22 mouse cellular contexts compared by ENCODE assay signal in genomic region chr14:75102956-75103355, GRCm38 (mm10). TPM values are rescaled to one million over a fixed set of nuclear protein-coding genes. Genes with fewer than 3 reads are reported as not detected.
"Had no signal": no experiment of that assay in that cellular context is flagged by ENCODE, and none has a peak within 500 bp of the region (broad histone marks: within the 10 kb centered on the region; RNA-seq: fewer than 3 reads in every experiment).

No protein-coding gene starts in this region.

- ATAC-seq: intestine, postnatal 0 days; midbrain, embryonic 16.5 days had no signal

- DNase-seq: kidney, adult 2 months; kidney, postnatal 25 days; layer of hippocampus, adult 9-11 months; layer of hippocampus, postnatal 36 days; liver, embryonic 13.5 days; lung, adult 2 months; right cerebral cortex, postnatal 14 days; right cerebral cortex, postnatal 4 days had no signal

RNA-seq across cellular contexts. Expression of gene Lrrc63, which starts 27.7 kb away (rescaled TPM):
- total RNA-seq: layer of hippocampus, adult 2 months; layer of hippocampus, postnatal 36 days; left cerebral cortex, adult 2 months; left cerebral cortex, postnatal 10 days had no signal
- polyA plus RNA-seq: intestine, postnatal 0 days; kidney, adult 2 months; kidney, embryonic 14.5 days; kidney, postnatal 0 days; large intestine, adult 2 months; limb, embryonic 11.5 days; limb, embryonic 14.5 days; liver, embryonic 13.5 days; midbrain, embryonic 16.5 days; myocyte; neural tube, embryonic 14.5 days; stomach, embryonic 14.5 days; stomach, postnatal 0 days had no signal

RNA-seq across cellular contexts. Expression of gene Lcp1, which starts 27.9 kb away (rescaled TPM):
- polyA plus RNA-seq: myocyte had no signal
